In genomic region chr8:89040751-89041420, GRCm38 (mm10) we compare ENCODE assay signal across 8 mouse cellular contexts. TPM values are rescaled to one million over a fixed set of nuclear protein-coding genes. Genes with fewer than 3 reads are reported as not detected.
DNase-seq lines count a peak whose midpoint lies in the region; ATAC-seq and TF ChIP-seq lines count a peak whose summit lies in the region.

No protein-coding gene starts in this region.

- DNase-seq in left cerebral cortex, adult 2 months (ENCODE audit: extremely low spot score in 1 of 2, low spot score in 2 of 2) = no peak
- no peak for DNase-seq in left cerebral cortex, postnatal 36 days (ENCODE audit: low spot score in 2 of 2)
- peak; percentile 64 for DNase-seq in kidney, postnatal 14 days
- peak; percentile 56 for DNase-seq in neural tube, embryonic 11.5 days (ENCODE audit: low spot score)
- DNase-seq in frontal cortex, adult 2 months (ENCODE audit: extremely low spot score in 1 of 2, low spot score in 1 of 2) = no peak
- no peak for DNase-seq in left cerebral cortex, adult 8-10 months (ENCODE audit: low spot score in 2 of 2)
- no peak for DNase-seq in testis, postnatal 10 days (ENCODE audit: low spot score)

- peak overlapping the region; percentile 52 for H3K4me3 ChIP-seq in left cerebral cortex, adult 2 months
- peak overlapping the region; percentile 71 for H3K4me3 ChIP-seq in forebrain, embryonic 13.5 days
- peak overlapping the region; percentile 86 for H3K4me3 ChIP-seq in neural tube, embryonic 11.5 days (ENCODE audit: low read depth, low read length)

- peak overlapping the region; percentile 73 for H3K4me2 ChIP-seq in forebrain, embryonic 13.5 days
- H3K4me2 ChIP-seq in neural tube, embryonic 11.5 days (ENCODE audit: low read depth) = peak overlapping the region; percentile 47

- under 1% methylated on average over 40 of the region's 40 CpGs for WGBS in forebrain, embryonic 13.5 days
- WGBS in neural tube, embryonic 11.5 days = under 1% methylated on average over 40 of the region's 40 CpGs

- H3K27me3 ChIP-seq in forebrain, embryonic 13.5 days = peaks cover 7% of the 10 kb centered on the region
- H3K27me3 ChIP-seq in neural tube, embryonic 11.5 days (ENCODE audit: control insufficient read depth, insufficient read depth, low read length) = no peaks in the 10 kb centered on the region

- no peaks in the 10 kb centered on the region for H3K9me3 ChIP-seq in forebrain, embryonic 13.5 days (replicated peaks)
- no peaks in the 10 kb centered on the region for H3K9me3 ChIP-seq in neural tube, embryonic 11.5 days (ENCODE audit: control insufficient read depth, low read length)

- ATAC-seq in forebrain, embryonic 13.5 days = no peak
- no peak for ATAC-seq in neural tube, embryonic 11.5 days (ENCODE audit: insufficient read depth, low FRiP score, low TSS enrichment)

- 0 out of 2 replicates have a peak, but pooled peaks cover 3% of the 10 kb centered on the region for H3K36me3 ChIP-seq in forebrain, embryonic 13.5 days (ENCODE audit: poor library complexity, severe bottlenecking)
- H3K36me3 ChIP-seq in neural tube, embryonic 11.5 days (ENCODE audit: control insufficient read depth, insufficient read depth, low read length) = no peaks in the 10 kb centered on the region

- no peak for TF ChIP-seq CTCF in left cerebral cortex, adult 2 months (IDR thresholded peaks at IDR 0.05)

- H3K27ac ChIP-seq in left cerebral cortex, adult 2 months = peak overlapping the region; percentile 84
- H3K27ac ChIP-seq in forebrain, embryonic 13.5 days = peak overlapping the region; percentile 97
- H3K27ac ChIP-seq in neural tube, embryonic 11.5 days (ENCODE audit: low read depth, low read length) = peak overlapping the region; percentile 99

- H3K4me1 ChIP-seq in forebrain, embryonic 13.5 days = peaks cover 65% of the 10 kb centered on the region
- peaks cover 6% of the 10 kb centered on the region for H3K4me1 ChIP-seq in neural tube, embryonic 11.5 days (ENCODE audit: control insufficient read depth, insufficient read depth, low read length)

- intact Hi-C loops in left cerebral cortex, adult 2 months (cut with DNase I) = loop anchor here (5.0 kb wide), 3 partner anchors 231 to 746 kb away; no protein-coding TSS in a partner anchor
- intact Hi-C loops in left cerebral cortex, postnatal 36 days (cut with DNase I) = loop anchor here (5.0 kb wide), 2 partner anchors 271 to 531 kb away; no protein-coding TSS in a partner anchor

- H3K9ac ChIP-seq in forebrain, embryonic 13.5 days = peak overlapping the region; percentile 98
- H3K9ac ChIP-seq in neural tube, embryonic 11.5 days (ENCODE audit: low read length) = peak overlapping the region; percentile 99

RNA-seq across cellular contexts. Expression of gene Sall1, which starts 3.1 kb away (rescaled TPM):
- 10 to 100 TPM; 11.5 to 11.6 TPM for total RNA-seq in left cerebral cortex, adult 2 months (2021)
- 10 to 100 TPM; 12.0 to 14.1 TPM for total RNA-seq in left cerebral cortex, postnatal 36 days (2021)
- 26.2 and 27.4 TPM in 2 replicates for polyA plus RNA-seq in forebrain, embryonic 13.5 days (2015; fragmentation: Nextera tagmentation; extraction: Ambion mirVana)
- polyA plus RNA-seq in neural tube, embryonic 11.5 days (2014; fragmentation: Nextera tagmentation; extraction: Ambion mirVana) = 32.3 and 35.2 TPM in 2 replicates
- 45.9 and 49.4 TPM in 2 replicates for polyA plus RNA-seq in frontal cortex, adult 2 months (2012; rRNA removed)
- total RNA-seq in left cerebral cortex, adult 8-10 months (2022) = 10 to 100 TPM; 14.2 to 19.3 (median 16.6) TPM

Comparison
In these comparisons a context has a peak if more than half of its experiments do, and no peak if none do; other contexts are left out.
1. DNase-seq: peak in kidney, postnatal 14 days (single experiment) and neural tube, embryonic 11.5 days (single experiment); none in left cerebral cortex, adult 2 months (0 of 2), left cerebral cortex, postnatal 36 days (0 of 2), frontal cortex, adult 2 months (0 of 2), left cerebral cortex, adult 8-10 months (0 of 2) and testis, postnatal 10 days (single experiment).
2. Peak in every context shown above with its lines, with median percentiles within 50 percentile points of each other: H3K27ac ChIP-seq and H3K4me3 ChIP-seq.